Mouse (Mus musculus): ENCODE results near the gene Rbm20.

- TF ChIP-seq POLR2AphosphoS5 (IDR thresholded peaks at IDR 0.05; ENCODE audit: insufficient replicate concordance, low read depth, low read length): no peak
- TF ChIP-seq CTCF (IDR thresholded peaks at IDR 0.05; ENCODE audit: low read depth, low read length): no peak
- no peak for TF ChIP-seq GATA1 (IDR thresholded peaks at IDR 0.05; ENCODE audit: borderline replicate concordance, low read length)
- TF ChIP-seq TAL1 (conservative IDR thresholded peaks at IDR 0.05; ENCODE audit: low read depth, low read length): no peak
- no peak for TF ChIP-seq GATA2 (IDR thresholded peaks at IDR 0.05; ENCODE audit: borderline replicate concordance, low read depth, low read length)
Measured at GRCm38 (mm10) chr19:53727886-53728669, 51.0 kb downstream of the Rbm20 start.

Data from G1E (cell line).